Mouse (Mus musculus): Measurements from ENCODE around the gene Helt. TPM values are rescaled to one million over a fixed set of nuclear protein-coding genes. Genes with fewer than 3 reads are reported as not detected.

Gene Helt
- total RNA-seq, 1 experiment from 2014 or later = not detected

GRCm38 (mm10) chr8:46251561-46251960, 42.9 kb downstream of the Helt start:
- no peak for ATAC-seq (ENCODE audit: extremely low read depth, insufficient number of reproducible peaks, low FRiP score, poor library complexity, severe bottlenecking)

- no peak for ATAC-seq (ENCODE audit: extremely low read depth, insufficient number of reproducible peaks, low FRiP score, poor library complexity, severe bottlenecking)
These were observed 48.1 kb downstream of the Helt start for GRCm38 (mm10) chr8:46246346-46246745.

- no peak for ATAC-seq (ENCODE audit: extremely low read depth, insufficient number of reproducible peaks, low FRiP score, poor library complexity, severe bottlenecking)
These were observed 51.5 kb downstream of the Helt start for GRCm38 (mm10) chr8:46242946-46243345.

Other genes with a start within 250 kb of the Helt start
- 22.3 and 25.0 TPM in 2 replicates for gene Cfap97, start 142.9 kb downstream of the Helt start, total RNA-seq (2017)
- gene Snx25, start 142.5 kb downstream of the Helt start, total RNA-seq (2017) = 34.4 and 35.5 TPM in 2 replicates
- 26.7 and 45.7 TPM in 2 replicates for gene Slc25a4, start 83.4 kb downstream of the Helt start, total RNA-seq (2017)
- gene Acsl1, start 176.4 kb upstream of the Helt start, total RNA-seq (2017) = 57.7 and 77.8 TPM in 2 replicates